Comparison of ENCODE assay signal across 9 mouse cellular contexts in genomic region chr1:183349840-183350239, GRCm38 (mm10). TPM values are rescaled to one million over a fixed set of nuclear protein-coding genes. Genes with fewer than 3 reads are reported as not detected.
DNase-seq lines count a peak whose midpoint lies in the region; ATAC-seq and TF ChIP-seq lines count a peak whose summit lies in the region.
"Had no signal": no experiment of that assay in that cellular context is flagged by ENCODE, and none has a peak within 500 bp of the region (broad histone marks: within the 10 kb centered on the region; RNA-seq: fewer than 3 reads in every experiment).

No protein-coding gene starts in this region.

- H3K4me1 ChIP-seq in limb, embryonic 11.5 days (ENCODE audit: control insufficient read depth, insufficient read depth, low read length), result peaks cover 5% of the 10 kb centered on the region; the same call in 1 of the 2 replicates
- peaks cover 9% of the 10 kb centered on the region for H3K4me1 ChIP-seq in limb, embryonic 10.5 days
- peaks cover 30% of the 10 kb centered on the region for H3K4me1 ChIP-seq in G1E (ENCODE audit: insufficient read depth, low read depth, low read length)

- no peak overlapping the region for H3K4me2 ChIP-seq in limb, embryonic 11.5 days (ENCODE audit: low read depth, severe bottlenecking)
- H3K4me2 ChIP-seq: neural tube, embryonic 13.5 days had no signal

- H3K27me3 ChIP-seq in limb, embryonic 11.5 days (ENCODE audit: control insufficient read depth, insufficient read depth, low read length), result no peaks in the 10 kb centered on the region
- no peaks in the 10 kb centered on the region for H3K27me3 ChIP-seq in limb, embryonic 10.5 days (ENCODE audit: low read depth, poor library complexity, severe bottlenecking)
- no peaks in the 10 kb centered on the region for H3K27me3 ChIP-seq in G1E (ENCODE audit: insufficient read depth, low read length)
- H3K27me3 ChIP-seq: neural tube, embryonic 13.5 days had no signal

- no peak for ATAC-seq in limb, embryonic 11.5 days (ENCODE audit: insufficient number of reproducible peaks, low FRiP score, low TSS enrichment, low read depth)
- ATAC-seq in G1E (ENCODE audit: extremely low read depth, insufficient number of reproducible peaks, low FRiP score, poor library complexity, severe bottlenecking), result peak; percentile 74

- no peak overlapping the region for H3K27ac ChIP-seq in limb, embryonic 11.5 days (replicated peaks; ENCODE audit: low read depth, low read length)
- no peak overlapping the region for H3K27ac ChIP-seq in limb, embryonic 10.5 days
- 0 out of 2 replicates have a peak overlapping the region, but pooled peaks have one; percentile 0 for H3K27ac ChIP-seq in gastrocnemius, adult 2 months
- H3K27ac ChIP-seq: neural tube, embryonic 13.5 days had no signal

- DNase-seq in limb, embryonic 11.5 days (ENCODE audit: low spot score), result peak; percentile 58
- no peak for DNase-seq in limb, embryonic 10.5 days (ENCODE audit: low spot score)
- DNase-seq in G1E (ENCODE audit: low spot score), result peak; percentile 48
- peak; percentile 77 for DNase-seq in c-Kit-positive CD71-negative TER-119-negative erythroid progenitor cells, embryonic 14.5 days (ENCODE audit: low read depth)
- peak; percentile 40 for DNase-seq in gastrocnemius, adult 2 months
- peak; percentile 32 to 59 for DNase-seq in kidney, postnatal 4 days
- DNase-seq in naive thymus-derived CD4-positive, alpha-beta T cell, adult 2 months (ENCODE audit: low read depth), result peak; percentile 83
- DNase-seq in ovary, postnatal 36 days (ENCODE audit: low spot score), result no peak

- WGBS in limb, embryonic 11.5 days, result 38% methylated on average over 6 of the region's 6 CpGs
- WGBS in limb, embryonic 10.5 days, result 34% methylated on average over 6 of the region's 6 CpGs

- H3K4me3 ChIP-seq in limb, embryonic 11.5 days (ENCODE audit: low read depth, low read length), result no peak overlapping the region
- no peak overlapping the region for H3K4me3 ChIP-seq in limb, embryonic 10.5 days
- no peak overlapping the region for H3K4me3 ChIP-seq in G1E (ENCODE audit: low read depth, low read length)
- no peak overlapping the region for H3K4me3 ChIP-seq in gastrocnemius, adult 2 months
- H3K4me3 ChIP-seq: neural tube, embryonic 13.5 days had no signal

- TF ChIP-seq CTCF in G1E (IDR thresholded peaks at IDR 0.05; ENCODE audit: low read depth, low read length), result peak; percentile 37; the same call in 1 of the 2 replicates
- TF ChIP-seq CTCF in gastrocnemius, adult 2 months (IDR thresholded peaks at IDR 0.05), result peak; percentile 71

- no peak overlapping the region for H3K9ac ChIP-seq in limb, embryonic 11.5 days (ENCODE audit: low read length)
- H3K9ac ChIP-seq: neural tube, embryonic 13.5 days had no signal

- intact Hi-C loops in gastrocnemius, adult 2 months (cut with DNase I), result no loop called here

- no peaks in the 10 kb centered on the region for H3K9me3 ChIP-seq in limb, embryonic 11.5 days (ENCODE audit: control insufficient read depth, low read length)
- no peaks in the 10 kb centered on the region for H3K9me3 ChIP-seq in limb, embryonic 10.5 days (replicated peaks)
- H3K9me3 ChIP-seq in G1E (replicated peaks), result no peaks in the 10 kb centered on the region
- H3K9me3 ChIP-seq: neural tube, embryonic 13.5 days had no signal

- H3K36me3 ChIP-seq in limb, embryonic 11.5 days (ENCODE audit: control insufficient read depth, insufficient read depth, low read length), result no peaks in the 10 kb centered on the region; the same call in 1 of the 2 replicates
- peaks cover 82% of the 10 kb centered on the region for H3K36me3 ChIP-seq in limb, embryonic 10.5 days
- H3K36me3 ChIP-seq in G1E (replicated peaks), result peaks cover 72% of the 10 kb centered on the region

RNA-seq across cellular contexts. Expression of gene Mia3, which starts 19.5 kb away (rescaled TPM):
- 103 and 115 TPM in 2 replicates for polyA plus RNA-seq in limb, embryonic 11.5 days (2014; fragmentation: Nextera tagmentation; extraction: Ambion mirVana)
- 79.3 and 103 TPM in 2 replicates for polyA plus RNA-seq in limb, embryonic 10.5 days (2016; fragmentation: Nextera tagmentation; extraction: Ambion mirVana)
- total RNA-seq in G1E (2014; fragmentation: Nextera tagmentation) (66.7 and 88.9 TPM in 2 replicates), G1E (2017) (60.9 and 72.6 TPM in 2 replicates)
- 21.0 and 23.5 TPM in 2 replicates for polyA plus RNA-seq in G1E (2012)
- 100 to 1,000 TPM; 169 to 229 TPM for total RNA-seq in gastrocnemius, adult 2 months (2021)

RNA-seq across cellular contexts. Expression of gene Taf1a, which starts 38.9 kb away (rescaled TPM):
- 19.2 and 20.7 TPM in 2 replicates for polyA plus RNA-seq in limb, embryonic 11.5 days (2014; fragmentation: Nextera tagmentation; extraction: Ambion mirVana)
- 19.9 and 23.8 TPM in 2 replicates for polyA plus RNA-seq in limb, embryonic 10.5 days (2016; fragmentation: Nextera tagmentation; extraction: Ambion mirVana)
- total RNA-seq in G1E (2014; fragmentation: Nextera tagmentation), result 10.7 and 13.5 TPM in 2 replicates
- total RNA-seq in G1E (2017), result 15.1 and 16.4 TPM in 2 replicates
- polyA plus RNA-seq in G1E (2012), result 1.2 and 1.4 TPM in 2 replicates
- total RNA-seq in gastrocnemius, adult 2 months (2021), result 1 to 10 TPM; 6.1 to 7.3 TPM

RNA-seq across cellular contexts. Expression of gene Brox, which starts 52.8 kb away (rescaled TPM):
- 40.3 and 41.7 TPM in 2 replicates for polyA plus RNA-seq in limb, embryonic 11.5 days (2014; fragmentation: Nextera tagmentation; extraction: Ambion mirVana)
- polyA plus RNA-seq in limb, embryonic 10.5 days (2016; fragmentation: Nextera tagmentation; extraction: Ambion mirVana), result 29.8 and 35.1 TPM in 2 replicates
- total RNA-seq in G1E (2014; fragmentation: Nextera tagmentation), result 57.6 and 81.9 TPM in 2 replicates
- 85.8 and 85.9 TPM in 2 replicates for total RNA-seq in G1E (2017)
- 2.0 and 5.4 TPM in 2 replicates for polyA plus RNA-seq in G1E (2012)
- total RNA-seq in gastrocnemius, adult 2 months (2021), result 10 to 100 TPM; 17.2 to 22.7 TPM

RNA-seq across cellular contexts. Expression of gene Aida, which starts 53.5 kb away (rescaled TPM):
- polyA plus RNA-seq in limb, embryonic 11.5 days (2014; fragmentation: Nextera tagmentation; extraction: Ambion mirVana), result 26.8 and 42.4 TPM in 2 replicates
- polyA plus RNA-seq in limb, embryonic 10.5 days (2016; fragmentation: Nextera tagmentation; extraction: Ambion mirVana), result 45.1 and 45.7 TPM in 2 replicates
- 29.0 and 53.4 TPM in 2 replicates for total RNA-seq in G1E (2014; fragmentation: Nextera tagmentation)
- 42.8 and 48.2 TPM in 2 replicates for total RNA-seq in G1E (2017)
- polyA plus RNA-seq in G1E (2012), result 14.3 and 16.9 TPM in 2 replicates
- 10 to 100 TPM; 16.6 to 21.9 TPM for total RNA-seq in gastrocnemius, adult 2 months (2021)

Comparison
In these comparisons a context has a peak if more than half of its experiments do, and no peak if none do; other contexts are left out.
1. DNase-seq: peak in limb, embryonic 11.5 days (single experiment), G1E (single experiment), c-Kit-positive CD71-negative TER-119-negative erythroid progenitor cells, embryonic 14.5 days (single experiment), gastrocnemius, adult 2 months (single experiment), kidney, postnatal 4 days (2 of 2) and naive thymus-derived CD4-positive, alpha-beta T cell, adult 2 months (single experiment); none in limb, embryonic 10.5 days (single experiment) and ovary, postnatal 36 days (single experiment).